Mouse (Mus musculus): ENCODE results near the gene Gm28827.
"Not testable (repeated sequence)": the region's sequence is repeated elsewhere in the genome, so short reads cannot be mapped to it uniquely, and the experiment has no call there.

Gm28827 gene

GRCm38 (mm10) chrY:83030647-83031046 lies at the start of gene Gm28827:
Gm28827 (plus strand) TSS chrY:83030947.
- DNase-seq, result not testable (repeated sequence)

Measured in right cerebral cortex, adult 18-20 months (tissue).